Mouse (Mus musculus) kidney, adult 2 months (tissue): Measurements from ENCODE around the gene Lamb2.

ENCODE experiments used
- CTCF ChIP-seq: fragments of 200-500 bp; conservative IDR thresholded peaks from 2 replicates; pipeline ENCODE4 v1.5.1; 2011; ENCODE audit warnings: low read depth, mild to moderate bottlenecking, control low read depth, low read length, moderate library complexity, mixed read lengths; ENCODE audit not compliant: insufficient read depth, insufficient read length
- POLR2A ChIP-seq: fragments of 200-500 bp; IDR thresholded peaks from one replicate; pipeline ENCODE4 v1.6.1; 2011; ENCODE audit warnings: low read depth, low read length, control low read depth

DNA sequence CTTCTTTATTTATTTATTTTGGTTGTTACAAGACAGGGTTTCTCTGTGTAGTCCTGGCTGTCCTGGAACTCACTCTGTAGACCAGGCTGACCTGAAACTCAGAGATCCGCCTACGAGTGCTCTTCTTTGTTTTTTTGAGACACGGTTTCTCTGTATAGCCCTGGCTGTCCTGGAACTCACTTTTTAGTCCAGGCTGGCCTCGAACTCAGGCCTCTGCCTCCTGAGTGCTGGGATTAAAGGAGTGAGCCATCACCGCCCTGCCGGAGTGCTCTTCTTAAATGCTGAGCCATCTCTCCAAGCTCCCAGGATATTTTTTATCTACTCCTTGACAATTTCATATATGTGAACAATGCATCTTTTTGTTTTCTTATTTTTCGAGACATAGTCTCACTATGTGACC is 27.4 kb downstream of the Lamb2 start:
- no peak for TF ChIP-seq POLR2A
- no peak for TF ChIP-seq CTCF
